Mouse (Mus musculus): ENCODE results near the gene Sphkap.

- TF ChIP-seq NANOG (IDR thresholded peaks at IDR 0.05; ENCODE audit: borderline replicate concordance, low read length) (no peak), CTCF (conservative IDR thresholded peaks at IDR 0.05; ENCODE audit: low read length) (no peak)
Observed at GRCm38 (mm10) chr1:83440422-83440821, 32.4 kb upstream of the Sphkap start.
